Mouse (Mus musculus): Measurements from ENCODE around the gene Sod2.
"Not testable (repeated sequence)": the region's sequence is repeated elsewhere in the genome, so short reads cannot be mapped to it uniquely, and the experiment has no call there.

Sod2 gene

DNA sequence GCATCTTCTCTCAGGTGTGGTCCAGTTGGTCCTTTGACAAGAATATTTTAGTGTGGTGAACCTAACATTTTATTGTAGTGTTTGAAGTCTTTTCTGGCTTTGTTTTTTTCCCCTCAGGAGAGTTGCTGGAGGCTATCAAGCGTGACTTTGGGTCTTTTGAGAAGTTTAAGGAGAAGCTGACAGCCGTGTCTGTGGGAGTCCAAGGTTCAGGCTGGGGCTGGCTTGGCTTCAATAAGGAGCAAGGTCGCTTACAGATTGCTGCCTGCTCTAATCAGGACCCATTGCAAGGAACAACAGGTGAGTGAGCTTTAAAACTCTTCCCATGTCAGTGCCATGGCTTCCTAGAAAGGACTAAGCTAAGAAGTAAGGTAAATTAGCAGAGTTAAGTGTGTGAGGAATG lies 6.7 kb downstream of the Sod2 start:
- DNase-seq (ENCODE audit: low spot score), result no peak

DNA sequence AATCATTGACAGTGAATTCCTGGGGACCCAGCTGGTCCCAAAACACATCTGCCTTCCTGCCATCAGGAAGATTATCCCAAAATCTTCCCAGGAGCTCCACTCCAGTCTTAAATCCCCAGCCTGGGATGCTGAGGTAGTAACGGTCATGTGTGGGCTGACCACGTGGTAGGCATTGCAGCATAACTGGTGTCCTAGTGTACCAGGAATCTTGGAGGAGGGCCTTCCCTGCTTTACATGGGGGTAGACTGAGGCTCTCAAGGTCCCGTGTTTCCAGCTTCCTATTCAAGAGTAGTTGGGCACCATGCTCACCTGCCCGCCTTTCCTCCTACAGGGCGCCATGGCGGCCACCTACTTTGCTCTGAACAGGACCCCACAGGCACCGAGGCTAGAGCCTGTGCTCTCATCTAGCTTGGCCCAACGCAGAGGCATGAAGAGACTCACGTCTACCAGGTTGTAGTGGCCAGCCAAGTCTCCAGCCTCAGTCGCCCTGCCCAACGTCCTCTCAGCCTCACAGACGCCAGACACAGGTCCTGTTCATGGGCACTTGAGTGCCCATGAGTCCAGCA lies 30.1 kb downstream of the Sod2 start:
- DNase-seq (ENCODE audit: low spot score), result not testable (repeated sequence)

DNA sequence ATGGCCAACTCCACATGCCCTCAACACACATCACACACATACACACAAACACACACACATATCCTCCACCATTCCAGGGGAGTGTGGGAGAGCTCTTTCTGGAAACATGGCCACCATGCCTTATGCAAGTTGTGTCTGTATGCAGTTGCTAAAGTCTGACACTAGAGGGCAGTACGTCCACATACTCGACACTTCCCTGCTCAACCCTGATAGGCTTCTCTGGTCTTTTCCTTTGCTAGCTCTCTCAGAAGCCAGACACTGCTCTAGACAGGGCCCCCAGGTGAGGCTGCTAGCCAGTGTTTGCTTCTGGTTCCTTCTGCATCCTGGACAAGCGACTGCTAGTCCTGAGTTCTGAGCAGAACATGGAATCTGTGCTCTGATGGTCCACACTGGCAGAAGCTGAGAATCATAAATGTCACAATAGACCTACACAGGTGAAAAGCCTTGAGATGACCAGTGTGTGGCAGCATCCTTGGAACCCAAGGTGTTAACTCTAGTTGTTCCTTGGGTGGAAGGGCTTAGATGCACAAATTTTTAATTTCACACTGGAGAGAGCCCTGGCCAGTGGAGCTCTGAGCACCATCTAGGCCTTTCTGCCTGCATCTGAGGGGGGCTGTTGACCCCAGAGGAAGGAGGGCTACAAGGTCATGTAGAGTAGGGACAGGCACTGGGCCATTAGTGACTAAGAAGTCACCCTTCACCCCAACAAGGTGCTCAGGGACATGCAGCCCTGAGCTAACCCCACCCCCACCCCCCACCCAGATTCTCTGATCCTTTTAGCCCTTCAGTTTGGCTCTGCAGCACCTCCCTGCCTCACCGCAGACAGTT lies 37.4 kb downstream of the Sod2 start:
- peak; percentile 16 for DNase-seq (ENCODE audit: low spot score)

DNA sequence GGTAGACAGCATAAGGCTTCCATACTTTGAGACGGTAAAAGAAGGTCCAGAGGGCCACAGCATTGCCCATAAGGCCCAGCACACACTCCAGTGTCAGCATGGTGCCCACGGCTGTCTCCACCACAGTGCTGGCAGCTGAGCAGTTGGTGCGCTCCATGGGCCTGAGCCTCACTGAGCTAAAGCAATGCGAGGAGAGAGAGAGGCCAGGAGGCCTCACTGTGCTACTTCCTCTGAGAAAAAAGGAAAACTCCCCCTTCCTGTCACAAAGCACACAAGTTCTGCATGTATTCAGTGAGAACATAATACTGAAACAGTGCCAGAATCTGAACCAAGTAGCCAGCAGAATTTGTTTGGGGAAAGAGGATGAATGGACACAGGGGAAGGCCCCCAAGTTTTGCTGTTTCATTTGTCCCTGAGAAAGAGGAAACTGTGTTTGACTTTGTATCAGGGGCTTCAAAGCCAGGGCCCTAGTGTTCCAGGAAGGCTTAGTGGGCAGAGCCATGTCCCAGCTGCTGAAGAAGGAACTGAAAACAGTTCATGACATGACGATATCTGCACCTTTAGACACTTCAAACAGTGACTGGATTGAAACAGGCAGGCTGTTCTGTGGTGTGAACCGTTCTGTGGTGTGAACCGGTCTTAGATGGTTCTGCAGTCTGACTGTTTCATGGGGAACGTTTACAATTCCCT lies 45.6 kb downstream of the Sod2 start, which contains the start of gene Gpr31b:
TSS of gene Gpr31b (minus strand) at position 173 of the 690 bp plus-strand sequence.
- DNase-seq (ENCODE audit: low spot score), result not testable (repeated sequence)

DNA sequence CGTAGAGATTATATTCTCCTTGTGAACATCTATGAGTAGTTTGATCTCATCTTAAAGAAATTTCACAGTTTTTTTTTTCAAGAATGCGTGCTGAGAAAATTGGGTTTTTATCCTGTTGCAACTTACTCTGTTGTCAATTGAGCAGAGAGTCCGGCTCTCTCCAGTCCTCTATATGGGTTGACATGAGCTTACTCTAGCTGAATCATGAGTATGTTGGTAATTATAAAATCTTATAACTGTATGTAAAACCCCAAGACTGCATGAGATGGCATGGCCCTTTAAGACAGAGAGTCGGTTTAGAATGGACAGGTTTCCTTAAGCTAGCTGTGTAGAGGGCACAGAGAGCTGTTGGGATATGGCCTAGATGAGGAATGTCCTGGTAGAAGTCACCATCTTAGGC lies 54.2 kb downstream of the Sod2 start, which contains the start of gene Tcp10b:
TSS of gene Tcp10b (plus strand) at position 301 of the 400 bp plus-strand sequence.
- not testable (repeated sequence) for DNase-seq (ENCODE audit: low spot score)

DNA sequence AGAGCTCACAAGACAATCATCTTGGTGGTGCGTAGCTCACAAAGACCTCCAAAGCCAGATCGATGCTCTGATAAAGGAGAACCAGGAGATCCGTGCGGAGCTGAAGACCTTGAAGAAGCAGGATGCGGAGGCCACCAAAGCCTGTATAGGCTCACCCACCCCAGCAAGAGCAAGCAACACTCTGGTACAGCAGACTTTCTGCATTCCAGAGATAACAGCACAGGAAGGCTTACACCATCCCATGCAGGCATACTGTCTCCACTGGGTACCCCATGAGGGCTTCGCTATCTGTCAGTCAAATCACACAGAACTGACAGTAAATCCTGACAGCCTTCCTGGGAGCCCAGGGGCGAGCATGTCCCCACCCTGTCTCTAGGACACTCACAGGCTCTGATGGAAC lies 56.2 kb downstream of the Sod2 start:
- DNase-seq (ENCODE audit: low spot score), result not testable (repeated sequence)

DNA sequence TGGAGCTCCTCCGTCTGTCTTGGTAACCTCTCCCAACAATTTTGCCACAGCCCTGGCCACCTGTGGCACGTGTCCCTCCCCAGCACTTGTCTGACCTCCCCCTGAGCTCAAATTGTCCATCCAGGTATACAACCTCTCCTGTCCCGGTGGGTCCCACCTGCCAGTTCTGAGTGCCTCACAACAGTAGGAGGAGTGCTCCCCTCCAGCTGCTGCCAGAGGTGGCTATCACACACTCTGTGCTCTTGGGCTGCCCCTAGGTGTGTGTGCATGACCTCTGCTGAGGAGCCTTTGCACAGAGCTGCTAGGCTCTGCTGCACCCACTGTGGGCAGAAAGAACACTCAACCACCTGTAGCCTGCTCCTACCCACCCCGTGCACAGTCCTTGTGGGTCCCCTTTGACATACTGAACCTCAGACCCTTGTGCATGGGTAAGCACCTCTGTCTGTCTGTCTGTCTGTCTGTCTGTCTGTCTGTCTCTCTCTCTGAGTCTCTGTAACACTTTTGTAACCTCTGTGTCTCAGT lies 61.3 kb downstream of the Sod2 start:
- DNase-seq (ENCODE audit: low spot score), result not testable (repeated sequence)

DNA sequence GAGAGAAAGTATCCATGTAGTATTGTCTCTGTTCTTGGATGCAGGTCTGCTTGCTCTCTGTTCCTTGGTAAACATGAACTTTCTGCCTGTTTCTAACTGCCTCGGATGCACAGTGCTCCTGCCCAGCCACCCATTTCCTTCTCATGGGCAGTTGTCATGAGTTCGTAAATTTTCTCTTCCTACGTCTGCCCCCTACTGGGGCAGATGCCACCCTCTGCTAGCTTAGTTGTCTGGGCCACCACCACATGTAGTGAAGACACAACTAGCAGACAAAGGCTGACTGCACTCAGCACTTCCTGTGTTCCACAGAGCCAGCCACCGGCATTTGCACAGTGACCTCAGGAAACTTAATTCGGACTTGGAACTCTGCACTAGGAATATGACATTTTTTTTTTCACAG lies 62.6 kb downstream of the Sod2 start:
- DNase-seq (ENCODE audit: low spot score), result not testable (repeated sequence)

All from testis, postnatal 14 days (tissue).